ENCODE assay signal across 8 mouse cellular contexts in genomic region chr7:81134614-81135067, GRCm38 (mm10). TPM values are rescaled to one million over a fixed set of nuclear protein-coding genes. Genes with fewer than 3 reads are reported as not detected.
DNase-seq lines count a peak whose midpoint lies in the region; ATAC-seq and TF ChIP-seq lines count a peak whose summit lies in the region.

No protein-coding gene starts in this region.

- no peak overlapping the region for H3K4me3 ChIP-seq in forebrain, embryonic 10.5 days
- H3K4me3 ChIP-seq in forebrain, embryonic 11.5 days (ENCODE audit: low read depth, low read length), result no peak overlapping the region
- no peak overlapping the region for H3K4me3 ChIP-seq in forebrain, embryonic 15.5 days
- 0 out of 2 replicates have a peak overlapping the region, but pooled peaks have one; percentile 28 for H3K4me3 ChIP-seq in heart, embryonic 16.5 days (ENCODE audit: low read length)
- no peak overlapping the region for H3K4me3 ChIP-seq in midbrain, embryonic 16.5 days (ENCODE audit: low read depth, low read length)
- peak overlapping the region; percentile 31 for H3K4me3 ChIP-seq in thymus, adult 2 months (ENCODE audit: control insufficient read depth, insufficient read depth, low read length)

- no peaks in the 10 kb centered on the region for H3K27me3 ChIP-seq in forebrain, embryonic 10.5 days (ENCODE audit: poor library complexity, severe bottlenecking)
- no peaks in the 10 kb centered on the region for H3K27me3 ChIP-seq in forebrain, embryonic 11.5 days (ENCODE audit: control insufficient read depth, insufficient read depth, low read length)
- no peaks in the 10 kb centered on the region for H3K27me3 ChIP-seq in forebrain, embryonic 15.5 days
- no peaks in the 10 kb centered on the region for H3K27me3 ChIP-seq in heart, embryonic 16.5 days (ENCODE audit: control insufficient read depth, insufficient read depth, low read length)
- no peaks in the 10 kb centered on the region for H3K27me3 ChIP-seq in midbrain, embryonic 16.5 days (ENCODE audit: control insufficient read depth, insufficient read depth, low read depth, low read length)
- H3K27me3 ChIP-seq in thymus, adult 2 months (ENCODE audit: control insufficient read depth, insufficient read depth, low read length), result no peaks in the 10 kb centered on the region

- no peak for ATAC-seq in forebrain, embryonic 11.5 days (replicated peaks; ENCODE audit: low FRiP score)
- peak; percentile 46; the same call in 1 of the 2 replicates for ATAC-seq in forebrain, embryonic 15.5 days (replicated peaks)
- peak; percentile 75 for ATAC-seq in heart, embryonic 16.5 days (replicated peaks; ENCODE audit: extremely low read depth, insufficient read depth, low FRiP score)
- ATAC-seq in midbrain, embryonic 16.5 days, result peak; percentile 80

- H3K36me3 ChIP-seq in forebrain, embryonic 10.5 days (replicated peaks), result no peaks in the 10 kb centered on the region
- no peaks in the 10 kb centered on the region for H3K36me3 ChIP-seq in forebrain, embryonic 11.5 days (ENCODE audit: control insufficient read depth, insufficient read depth, low read length)
- no peaks in the 10 kb centered on the region for H3K36me3 ChIP-seq in forebrain, embryonic 15.5 days
- H3K36me3 ChIP-seq in heart, embryonic 16.5 days (ENCODE audit: control insufficient read depth, insufficient read depth), result no peaks in the 10 kb centered on the region
- no peaks in the 10 kb centered on the region for H3K36me3 ChIP-seq in midbrain, embryonic 16.5 days (ENCODE audit: control insufficient read depth, insufficient read depth, low read length)
- no peaks in the 10 kb centered on the region for H3K36me3 ChIP-seq in thymus, adult 2 months (ENCODE audit: control insufficient read depth, insufficient read depth, low read length)

- no peak for TF ChIP-seq CTCF in thymus, adult 2 months (IDR thresholded peaks at IDR 0.05; ENCODE audit: borderline replicate concordance, control insufficient read depth, extremely low read depth, insufficient read depth, low read length, poor library complexity)

- DNase-seq in forebrain, embryonic 10.5 days (ENCODE audit: extremely low spot score, low spot score), result peak; percentile 39
- no peak for DNase-seq in forebrain, embryonic 11.5 days (ENCODE audit: low spot score)
- DNase-seq in kidney, postnatal 10 days, result peak; percentile 84
- DNase-seq in liver, result peak; percentile 49
- DNase-seq in thymus, adult 2 months, result peak; percentile 52

- TF ChIP-seq POLR2A in thymus, adult 2 months (IDR thresholded peaks at IDR 0.05; ENCODE audit: control insufficient read depth, extremely low read depth, insufficient read depth, low read length, poor library complexity), result no peak

- no peak overlapping the region for H3K4me2 ChIP-seq in forebrain, embryonic 11.5 days (ENCODE audit: low read depth, low read length, severe bottlenecking)
- H3K4me2 ChIP-seq in forebrain, embryonic 15.5 days (replicated peaks), result peak overlapping the region; percentile 17; the same call in 1 of the 2 replicates
- peak overlapping the region; percentile 60 for H3K4me2 ChIP-seq in heart, embryonic 16.5 days (ENCODE audit: low read depth, low read length)
- peak overlapping the region; percentile 35 for H3K4me2 ChIP-seq in midbrain, embryonic 16.5 days (ENCODE audit: low read length)

- WGBS in forebrain, embryonic 10.5 days, result 54% methylated on average over 9 of the region's 9 CpGs
- 39% methylated on average over 9 of the region's 9 CpGs for WGBS in forebrain, embryonic 11.5 days
- 36% methylated on average over 9 of the region's 9 CpGs for WGBS in forebrain, embryonic 15.5 days
- whole genome bisulfite sequencing in heart, embryonic 16.5 days, result 7% methylated on average over 9 of the region's 9 CpGs
- 35% methylated on average over 9 of the region's 9 CpGs for WGBS in midbrain, embryonic 16.5 days
- WGBS in thymus, adult 2 months, result 4% methylated on average over 9 of the region's 9 CpGs

- no peak overlapping the region for H3K9ac ChIP-seq in forebrain, embryonic 11.5 days (ENCODE audit: low read length)
- no peak overlapping the region for H3K9ac ChIP-seq in forebrain, embryonic 15.5 days (replicated peaks)
- H3K9ac ChIP-seq in heart, embryonic 16.5 days (ENCODE audit: low read length), result peak overlapping the region; percentile 59
- 0 out of 2 replicates have a peak overlapping the region, but pooled peaks have one; percentile 20 for H3K9ac ChIP-seq in midbrain, embryonic 16.5 days (ENCODE audit: low read depth, low read length)

- peaks cover 38% of the 10 kb centered on the region for H3K4me1 ChIP-seq in forebrain, embryonic 10.5 days
- H3K4me1 ChIP-seq in forebrain, embryonic 11.5 days (replicated peaks; ENCODE audit: control insufficient read depth, insufficient read depth, low read length), result no peaks in the 10 kb centered on the region
- H3K4me1 ChIP-seq in forebrain, embryonic 15.5 days, result no peaks in the 10 kb centered on the region
- H3K4me1 ChIP-seq in heart, embryonic 16.5 days (ENCODE audit: control insufficient read depth, insufficient read depth, low read length), result peaks cover 26% of the 10 kb centered on the region
- H3K4me1 ChIP-seq in midbrain, embryonic 16.5 days (ENCODE audit: control insufficient read depth, insufficient read depth, low read length), result peaks cover 2% of the 10 kb centered on the region; the same call in 1 of the 2 replicates
- peaks cover 8% of the 10 kb centered on the region for H3K4me1 ChIP-seq in thymus, adult 2 months (replicated peaks; ENCODE audit: control insufficient read depth, insufficient read depth, low read length)

- no peaks in the 10 kb centered on the region for H3K9me3 ChIP-seq in forebrain, embryonic 10.5 days
- no peaks in the 10 kb centered on the region for H3K9me3 ChIP-seq in forebrain, embryonic 11.5 days (ENCODE audit: control insufficient read depth, low read length)
- H3K9me3 ChIP-seq in forebrain, embryonic 15.5 days, result no peaks in the 10 kb centered on the region
- H3K9me3 ChIP-seq in heart, embryonic 16.5 days (replicated peaks; ENCODE audit: control insufficient read depth, low read length), result no peaks in the 10 kb centered on the region
- H3K9me3 ChIP-seq in midbrain, embryonic 16.5 days (replicated peaks; ENCODE audit: control insufficient read depth, low read length, poor library complexity, severe bottlenecking), result no peaks in the 10 kb centered on the region

- H3K27ac ChIP-seq in forebrain, embryonic 10.5 days, result peak overlapping the region; percentile 20
- no peak overlapping the region for H3K27ac ChIP-seq in forebrain, embryonic 11.5 days (ENCODE audit: low read depth, low read length)
- H3K27ac ChIP-seq in forebrain, embryonic 15.5 days (replicated peaks), result no peak overlapping the region
- H3K27ac ChIP-seq in heart, embryonic 16.5 days (ENCODE audit: low read length), result peak overlapping the region; percentile 78
- peak overlapping the region; percentile 55 for H3K27ac ChIP-seq in midbrain, embryonic 16.5 days (ENCODE audit: low read length)
- H3K27ac ChIP-seq in thymus, adult 2 months (ENCODE audit: control insufficient read depth, insufficient read depth, low read length), result no peak overlapping the region

RNA-seq across cellular contexts. Expression of gene Slc28a1, which starts 20.0 kb away (rescaled TPM):
- polyA plus RNA-seq in forebrain, embryonic 10.5 days (2016; fragmentation: Nextera tagmentation; extraction: Ambion mirVana), result 0.10 TPM in 1 of 2 replicates, not detected in the other
- polyA plus RNA-seq in forebrain, embryonic 11.5 days (2014; fragmentation: Nextera tagmentation; extraction: Ambion mirVana), result not detected in 2 replicates
- polyA plus RNA-seq in forebrain, embryonic 15.5 days (2015; fragmentation: Nextera tagmentation; extraction: Ambion mirVana), result not detected in 2 replicates
- 0.09 and 0.22 TPM in 2 replicates for polyA plus RNA-seq in heart, embryonic 16.5 days (2015; fragmentation: Nextera tagmentation; extraction: Ambion mirVana)
- 0.07 TPM in 1 of 2 replicates, not detected in the other for polyA plus RNA-seq in midbrain, embryonic 16.5 days (2015; fragmentation: Nextera tagmentation; extraction: Ambion mirVana)
- 0.15 and 0.24 TPM in 2 replicates for polyA plus RNA-seq in thymus, adult 2 months (2012; rRNA removed)

Comparison
In these comparisons a context has a peak if more than half of its experiments do, and no peak if none do; other contexts are left out.
1. H3K27ac ChIP-seq: peak in forebrain, embryonic 10.5 days (single experiment), heart, embryonic 16.5 days (single experiment) and midbrain, embryonic 16.5 days (single experiment); none in forebrain, embryonic 11.5 days (single experiment), forebrain, embryonic 15.5 days (single experiment) and thymus, adult 2 months (single experiment).
2. H3K4me3 ChIP-seq: peak in heart, embryonic 16.5 days (single experiment) and thymus, adult 2 months (single experiment); none in forebrain, embryonic 10.5 days (single experiment), forebrain, embryonic 11.5 days (single experiment), forebrain, embryonic 15.5 days (single experiment) and midbrain, embryonic 16.5 days (single experiment).
3. H3K9ac ChIP-seq: peak in heart, embryonic 16.5 days (single experiment) and midbrain, embryonic 16.5 days (single experiment); none in forebrain, embryonic 11.5 days (single experiment) and forebrain, embryonic 15.5 days (single experiment).